Mouse (Mus musculus): ENCODE results near the gene Ghr. TPM values are rescaled to one million over a fixed set of nuclear protein-coding genes. Genes with fewer than 3 reads are reported as not detected.

Gene Ghr
- polyA plus RNA-seq, 1 experiment from 2014 or later: 59.1 TPM

DNA sequence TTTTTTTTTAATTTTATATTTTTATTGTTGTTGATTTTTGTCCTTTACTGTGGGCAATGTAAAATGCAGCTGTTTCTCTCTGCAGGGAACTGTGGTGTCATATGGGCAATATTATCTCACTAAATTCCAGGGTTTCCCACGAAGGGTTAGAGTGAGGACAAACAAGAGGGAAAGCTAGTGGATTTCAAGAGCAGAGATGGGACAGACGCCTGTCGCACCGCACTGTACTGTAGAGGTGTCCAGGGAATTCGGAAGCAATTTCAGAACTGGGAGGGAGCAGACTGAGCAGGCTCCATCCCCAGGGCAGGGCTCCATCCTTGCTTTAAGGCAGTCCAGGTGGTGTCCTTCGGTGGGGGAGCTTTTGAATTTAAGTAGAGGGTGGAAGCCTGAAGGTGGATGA is 312.1 kb downstream of the Ghr start:
- Histone ChIP-seq H3K36me3 (ENCODE audit: control insufficient read depth, insufficient read depth, low read length) (0 out of 2 replicates have a peak, but pooled peaks cover 6% of the 10 kb centered on the region), H3K4me2 (ENCODE audit: low read depth, low read length) (peak overlapping the region; percentile 55), H3K4me3 (ENCODE audit: low read depth, low read length) (peak overlapping the region; percentile 43), H3K27me3 (replicated peaks; ENCODE audit: control insufficient read depth, insufficient read depth, low read length) (no peaks in the 10 kb centered on the region), H3K4me1 (ENCODE audit: control insufficient read depth, insufficient read depth, low read length) (peaks cover 17% of the 10 kb centered on the region), H3K9me3 (ENCODE audit: control insufficient read depth, low read length) (no peaks in the 10 kb centered on the region), H3K27ac (replicated peaks; ENCODE audit: low read depth, low read length) (peak overlapping the region; percentile 91), H3K9ac (ENCODE audit: low read depth, low read length) (peak overlapping the region; percentile 65; the same call in 1 of the 2 replicates)
- 25% methylated on average over 6 of the region's 6 CpGs for WGBS
- ATAC-seq (ENCODE audit: low read depth): no peak
- DNase-seq (ENCODE audit: low spot score): no peak

DNA sequence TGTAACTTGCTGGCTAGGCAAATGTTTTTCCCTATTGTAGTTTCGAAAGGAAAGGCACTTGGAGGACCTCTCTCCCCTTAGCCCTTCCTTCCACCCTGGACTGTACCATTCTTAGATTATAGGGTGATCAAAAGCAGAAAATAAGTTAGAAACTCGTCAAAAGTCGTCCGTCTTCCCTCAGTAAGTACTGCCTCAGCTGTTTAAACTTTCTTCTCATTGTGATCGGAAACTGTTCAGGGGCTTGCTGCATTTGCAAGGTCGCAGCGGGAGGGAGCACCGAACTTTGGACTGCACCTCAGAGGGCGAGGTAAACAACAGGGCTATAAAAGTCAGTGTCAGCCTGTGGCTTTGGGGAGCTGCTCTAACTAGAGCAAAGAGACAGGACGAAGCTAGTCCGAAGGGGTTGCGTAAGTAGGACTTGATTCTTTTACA is 312.6 kb downstream of the Ghr start:
- H3K9ac ChIP-seq (ENCODE audit: low read depth, low read length): peak overlapping the region; percentile 65

DNA sequence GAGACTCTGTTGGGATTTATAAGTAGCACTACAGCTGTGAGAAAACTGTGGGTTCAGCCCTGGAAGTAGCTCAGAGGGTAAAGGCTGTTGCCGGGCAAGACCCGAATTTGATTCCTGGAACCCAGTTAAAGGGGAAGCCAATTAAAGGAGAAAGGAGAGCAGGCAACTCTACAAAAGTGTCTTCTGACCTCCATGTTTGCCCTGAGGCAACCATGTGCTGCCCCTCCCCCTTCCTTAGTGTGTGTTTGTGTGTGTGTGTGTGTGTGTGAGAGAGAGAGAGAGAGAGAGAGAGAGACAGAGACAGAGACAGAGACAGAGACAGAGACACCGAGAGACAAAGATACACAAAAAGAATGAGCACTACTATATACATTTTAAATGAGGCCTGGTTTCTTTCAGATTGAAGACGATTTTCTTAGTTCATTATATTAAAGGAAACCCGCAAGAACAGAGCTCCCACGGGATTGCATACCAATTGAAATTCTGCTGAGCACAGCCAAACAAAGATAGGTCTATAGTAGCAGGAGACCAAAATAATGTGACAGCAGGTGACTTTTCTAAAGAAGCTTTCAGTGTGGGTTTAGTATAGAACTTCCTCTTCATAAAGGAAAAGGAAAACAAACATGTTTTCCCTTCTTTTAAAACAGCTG is 313.2 kb downstream of the Ghr start:
- H3K9ac ChIP-seq (ENCODE audit: low read depth, low read length): peak overlapping the region; percentile 65
- peak; percentile 35; the same call in 1 of the 2 replicates for ATAC-seq (ENCODE audit: low read depth)

More for the DNA sequence above, 312.6 kb downstream of the Ghr start:
- 0 out of 2 replicates have a peak, but pooled peaks cover 3% of the 10 kb centered on the region for H3K36me3 ChIP-seq (ENCODE audit: control insufficient read depth, insufficient read depth, low read length)
- DNase-seq (ENCODE audit: low spot score): peak; percentile 79
- ATAC-seq (ENCODE audit: low read depth): peak; percentile 86
- H3K4me1 ChIP-seq (ENCODE audit: control insufficient read depth, insufficient read depth, low read length): peaks cover 17% of the 10 kb centered on the region
- peak overlapping the region; percentile 43 for H3K4me3 ChIP-seq (ENCODE audit: low read depth, low read length)
- H3K9me3 ChIP-seq (ENCODE audit: control insufficient read depth, low read length): no peaks in the 10 kb centered on the region
- H3K27me3 ChIP-seq (replicated peaks; ENCODE audit: control insufficient read depth, insufficient read depth, low read length): no peaks in the 10 kb centered on the region
- WGBS: 3% methylated on average over 12 of the region's 12 CpGs
- H3K4me2 ChIP-seq (ENCODE audit: low read depth, low read length): peak overlapping the region; percentile 55
- peak overlapping the region; percentile 91 for H3K27ac ChIP-seq (replicated peaks; ENCODE audit: low read depth, low read length)

DNA sequence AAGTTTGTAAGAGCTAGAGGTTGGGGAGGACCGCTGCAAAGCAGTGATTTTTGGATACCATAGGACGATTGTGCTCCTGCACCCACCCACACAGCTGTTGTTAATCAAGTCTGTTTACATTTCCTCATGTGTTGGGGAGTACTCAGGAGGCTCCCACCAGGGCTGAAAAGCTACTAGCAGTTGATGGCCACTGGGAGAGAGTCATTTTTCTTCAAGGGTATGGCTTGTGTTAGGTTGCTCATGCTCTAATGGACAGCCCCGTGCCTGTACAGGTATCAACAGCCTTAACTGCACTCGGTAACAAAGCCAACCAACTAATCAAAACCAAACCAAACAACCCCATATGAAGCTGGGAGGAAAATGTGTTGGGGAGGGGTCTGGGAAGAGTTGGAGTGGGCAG is 313.8 kb downstream of the Ghr start:
- DNase-seq (ENCODE audit: low spot score) (peak; percentile 59), ATAC-seq (ENCODE audit: low read depth) (no peak)
- no peak overlapping the region for H3K4me3 ChIP-seq (ENCODE audit: low read depth, low read length)
- H3K4me2 ChIP-seq (ENCODE audit: low read depth, low read length): no peak overlapping the region; the same call in 1 of the 2 replicates
- peak overlapping the region; percentile 91 for H3K27ac ChIP-seq (replicated peaks; ENCODE audit: low read depth, low read length)
- H3K4me1 ChIP-seq (ENCODE audit: control insufficient read depth, insufficient read depth, low read length): peaks cover 17% of the 10 kb centered on the region
- no peaks in the 10 kb centered on the region for H3K36me3 ChIP-seq (ENCODE audit: control insufficient read depth, insufficient read depth, low read length)
- no peak overlapping the region for H3K9ac ChIP-seq (ENCODE audit: low read depth, low read length)
- no peaks in the 10 kb centered on the region for H3K27me3 ChIP-seq (replicated peaks; ENCODE audit: control insufficient read depth, insufficient read depth, low read length)
- 28% methylated on average over 4 of the region's 4 CpGs for WGBS
- H3K9me3 ChIP-seq (ENCODE audit: control insufficient read depth, low read length): no peaks in the 10 kb centered on the region

More for the DNA sequence above, 313.2 kb downstream of the Ghr start:
- peak; percentile 78 for DNase-seq (ENCODE audit: low spot score)
- Histone ChIP-seq H3K4me1 (ENCODE audit: control insufficient read depth, insufficient read depth, low read length) (peaks cover 17% of the 10 kb centered on the region), H3K36me3 (ENCODE audit: control insufficient read depth, insufficient read depth, low read length) (no peaks in the 10 kb centered on the region), H3K4me3 (ENCODE audit: low read depth, low read length) (peak overlapping the region; percentile 43), H3K4me2 (ENCODE audit: low read depth, low read length) (peak overlapping the region; percentile 55), H3K27ac (replicated peaks; ENCODE audit: low read depth, low read length) (peak overlapping the region; percentile 91), H3K27me3 (replicated peaks; ENCODE audit: control insufficient read depth, insufficient read depth, low read length) (no peaks in the 10 kb centered on the region), H3K9me3 (ENCODE audit: control insufficient read depth, low read length) (no peaks in the 10 kb centered on the region)
- WGBS: 14% methylated on average over 6 of the region's 6 CpGs

DNA sequence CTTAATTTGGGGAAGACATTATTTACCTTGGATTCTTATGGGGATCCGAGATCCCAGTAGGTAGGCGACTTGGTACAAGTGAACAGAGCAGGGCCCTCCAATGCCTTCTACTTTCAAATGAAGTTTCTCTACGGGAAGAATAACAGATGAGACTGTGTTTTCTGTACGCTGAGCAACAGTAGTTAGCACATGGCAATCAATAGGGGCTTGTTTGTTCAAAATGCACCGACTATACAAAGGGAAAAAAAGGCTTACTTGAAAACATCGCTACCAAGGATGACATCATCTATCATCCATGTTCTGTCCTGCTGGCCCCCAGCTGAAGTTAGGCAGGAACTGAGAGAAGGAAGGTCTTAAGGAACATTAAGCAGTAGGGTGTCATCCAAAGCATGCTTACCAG is 315.0 kb downstream of the Ghr start, which contains the start of gene Selenop:
TSS of gene Selenop (plus strand) at position 301 of the 400 bp plus-strand sequence.
- WGBS: 86% methylated on average over 6 of the region's 6 CpGs

More for the DNA sequence above, 315.0 kb downstream of the Ghr start, which contains the start of gene Selenop:
- no peak within 1 kb of the TSS; the same call in 1 of the 2 replicates for H3K4me2 ChIP-seq (ENCODE audit: low read depth, low read length)
- ATAC-seq (ENCODE audit: low read depth): no peak
- H3K9me3 ChIP-seq (ENCODE audit: control insufficient read depth, low read length): no peaks in the 10 kb centered on the region
- no peak within 1 kb of the TSS for H3K9ac ChIP-seq (ENCODE audit: low read depth, low read length)
- no peaks in the 10 kb centered on the region for H3K36me3 ChIP-seq (ENCODE audit: control insufficient read depth, insufficient read depth, low read length)
- DNase-seq (ENCODE audit: low spot score): no peak
- no peaks in the 10 kb centered on the region for H3K27me3 ChIP-seq (replicated peaks; ENCODE audit: control insufficient read depth, insufficient read depth, low read length)
- no peak within 1 kb of the TSS for H3K27ac ChIP-seq (replicated peaks; ENCODE audit: low read depth, low read length)
- peaks cover 17% of the 10 kb centered on the region for H3K4me1 ChIP-seq (ENCODE audit: control insufficient read depth, insufficient read depth, low read length)
- H3K4me3 ChIP-seq (ENCODE audit: low read depth, low read length): no peak within 1 kb of the TSS

Measured in embryonic facial prominence, embryonic 14.5 days (tissue).